Mouse (Mus musculus) lung, adult 2 months (tissue): ENCODE data around the gene Fam163b.

Source experiments
- CTCF ChIP-seq: fragments of 200-500 bp; IDR thresholded peaks from 2 replicates; pipeline ENCODE4 v1.5.1; 2011; ENCODE audit warnings: mild to moderate bottlenecking, low read length, control low read depth; ENCODE audit not compliant: insufficient read depth
- POLR2A ChIP-seq: fragments of 200-500 bp; IDR thresholded peaks from 2 replicates; pipeline ENCODE4 v1.6.1; 2011; ENCODE audit warnings: low read depth, mild to moderate bottlenecking, control low read depth, low read length, borderline replicate concordance; ENCODE audit errors: extremely low read depth

DNA sequence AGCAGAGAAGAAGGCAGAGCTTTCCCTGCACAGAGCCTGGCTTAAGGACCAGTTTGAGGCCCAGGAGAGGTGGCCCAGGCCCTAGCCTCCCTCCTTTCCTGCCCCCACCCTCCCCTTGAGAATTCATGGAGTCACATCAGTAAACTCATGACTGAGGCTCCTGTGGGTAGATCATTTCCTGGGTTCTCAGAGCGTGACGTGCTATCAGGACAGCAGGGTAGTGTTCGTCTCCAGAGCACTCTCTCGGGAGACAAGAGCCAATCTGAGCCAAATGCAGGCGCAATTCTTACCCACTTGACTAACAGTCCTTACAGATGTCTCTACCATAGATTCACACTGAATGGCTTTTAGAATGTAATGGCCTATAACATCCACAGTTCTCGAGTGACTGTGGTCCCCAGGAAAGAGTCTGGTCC, 45.0 kb downstream of the Fam163b start:
- TF ChIP-seq POLR2A: no peak
- no peak for TF ChIP-seq CTCF
